Mouse (Mus musculus): ENCODE data around the gene Chrm3. TPM values are rescaled to one million over a fixed set of nuclear protein-coding genes. Genes with fewer than 3 reads are reported as not detected.
A peak's percentile ranks its signal among the peaks of the same experiment; 100 is the strongest.

Chrm3 gene
- total RNA-seq, 2 experiments from 2014 or later, result 1.1 to 1.7 TPM

DNA sequence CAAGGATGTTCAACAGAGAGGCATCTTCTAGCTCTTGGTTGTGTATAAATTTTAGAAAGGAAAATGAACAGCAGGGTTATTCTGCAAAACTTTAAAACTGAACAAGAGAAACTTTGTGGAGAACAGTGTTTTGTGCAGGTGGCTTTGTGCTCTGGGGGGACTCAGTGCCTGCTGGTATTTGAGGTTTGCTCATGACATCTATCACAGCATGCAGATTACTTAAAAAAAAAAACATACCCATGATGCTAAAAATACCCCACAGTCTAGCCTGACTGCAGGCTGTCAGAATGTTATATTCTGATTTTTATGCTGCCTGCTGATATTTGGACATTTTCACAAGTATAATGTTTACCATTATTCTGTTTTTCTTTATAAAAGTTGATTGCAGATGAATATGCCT is 456.2 kb downstream of the Chrm3 start:
- DNase-seq, result no peak
- intact Hi-C loops (cut with DNase I), result no loop called here

DNA sequence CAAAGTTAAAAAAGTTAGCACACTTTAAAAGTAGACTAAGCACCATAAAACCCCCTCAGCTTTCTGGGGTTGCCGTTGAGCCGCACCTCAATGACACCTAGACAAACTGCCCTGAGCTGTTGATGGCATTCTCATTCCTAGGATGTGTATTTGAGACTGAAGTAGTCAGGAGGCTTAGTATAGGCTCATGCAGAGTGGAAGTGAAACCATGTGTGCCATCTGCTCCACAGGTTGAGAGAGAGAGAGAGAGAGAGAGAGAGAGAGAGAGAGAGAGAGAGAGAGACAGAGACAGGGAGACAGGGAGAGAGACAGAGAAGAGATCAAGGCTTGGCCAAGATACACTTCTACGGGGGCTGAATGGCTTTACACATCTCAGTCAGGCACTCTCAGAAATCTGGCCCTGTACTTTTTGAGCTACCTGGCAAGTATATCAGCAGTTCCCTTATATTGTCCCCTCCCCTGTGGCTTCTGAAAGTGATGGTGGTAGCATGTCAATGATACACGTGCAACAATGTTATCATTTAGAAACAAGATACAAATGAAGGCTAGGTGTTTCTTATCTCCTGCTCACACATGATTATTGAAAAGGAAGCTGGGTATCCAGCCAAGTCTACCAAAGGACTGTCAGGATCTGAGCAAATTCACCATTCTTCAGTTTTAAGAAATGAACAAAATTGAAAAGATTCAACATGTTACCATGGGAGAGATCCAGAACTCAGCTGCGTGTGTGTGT is 459.8 kb downstream of the Chrm3 start:
- no peak for DNase-seq
- intact Hi-C loops (cut with DNase I), result no loop called here

DNA sequence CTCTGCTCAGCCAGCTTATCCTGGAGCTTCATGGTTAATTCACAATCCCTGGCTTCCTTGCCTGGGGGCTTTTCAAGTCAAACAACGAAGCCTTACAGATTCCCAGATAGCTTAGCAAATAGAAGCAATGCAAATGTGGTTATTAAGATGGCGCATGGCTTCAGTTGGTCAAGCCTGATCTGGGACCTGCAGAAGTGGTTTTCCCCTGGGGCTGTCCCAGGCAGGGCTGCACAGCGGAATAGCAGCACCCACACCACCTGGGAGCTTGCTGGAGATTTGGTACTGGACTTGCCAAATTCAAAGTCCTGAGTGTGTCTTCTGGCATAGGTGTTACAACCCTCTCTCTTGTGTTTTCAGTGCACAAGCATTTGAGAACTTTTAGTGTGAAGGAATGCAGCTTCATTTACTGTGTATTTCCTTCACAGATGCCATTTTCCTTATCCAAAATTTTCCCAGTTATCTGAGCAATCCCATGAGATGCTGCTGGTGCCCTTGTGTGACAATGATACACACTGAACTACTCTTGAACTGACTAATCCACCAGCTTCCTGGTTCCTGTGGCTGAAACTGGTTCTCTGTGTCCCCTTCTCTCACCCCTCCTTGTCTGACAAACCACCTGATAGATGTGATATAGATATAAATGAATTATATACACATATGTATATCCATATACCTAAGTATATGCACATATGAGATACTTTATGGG is 461.8 kb downstream of the Chrm3 start:
- DNase-seq, result no peak
- intact Hi-C loops (cut with DNase I), result no loop called here

DNA sequence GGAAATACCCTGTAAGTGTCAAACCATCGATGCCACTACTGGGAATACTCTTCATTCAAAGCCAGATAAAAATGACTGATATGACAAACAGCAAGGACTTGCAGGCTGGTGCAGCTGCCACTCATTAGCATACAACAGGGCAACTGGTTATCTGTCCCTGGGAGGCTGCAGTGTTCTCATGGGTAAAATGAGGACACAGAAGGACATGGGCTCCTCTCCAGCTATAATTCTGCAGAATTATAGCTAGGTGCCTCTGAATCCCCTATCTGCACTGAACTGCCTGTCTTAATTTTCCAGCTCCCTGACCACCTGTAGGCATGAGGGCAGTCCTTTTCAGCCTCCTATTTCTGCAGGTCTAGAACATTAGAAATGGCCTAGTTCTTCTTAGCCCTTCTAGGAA is 463.4 kb downstream of the Chrm3 start:
- intact Hi-C loops (cut with DNase I), result no loop called here
- DNase-seq, result no peak

DNA sequence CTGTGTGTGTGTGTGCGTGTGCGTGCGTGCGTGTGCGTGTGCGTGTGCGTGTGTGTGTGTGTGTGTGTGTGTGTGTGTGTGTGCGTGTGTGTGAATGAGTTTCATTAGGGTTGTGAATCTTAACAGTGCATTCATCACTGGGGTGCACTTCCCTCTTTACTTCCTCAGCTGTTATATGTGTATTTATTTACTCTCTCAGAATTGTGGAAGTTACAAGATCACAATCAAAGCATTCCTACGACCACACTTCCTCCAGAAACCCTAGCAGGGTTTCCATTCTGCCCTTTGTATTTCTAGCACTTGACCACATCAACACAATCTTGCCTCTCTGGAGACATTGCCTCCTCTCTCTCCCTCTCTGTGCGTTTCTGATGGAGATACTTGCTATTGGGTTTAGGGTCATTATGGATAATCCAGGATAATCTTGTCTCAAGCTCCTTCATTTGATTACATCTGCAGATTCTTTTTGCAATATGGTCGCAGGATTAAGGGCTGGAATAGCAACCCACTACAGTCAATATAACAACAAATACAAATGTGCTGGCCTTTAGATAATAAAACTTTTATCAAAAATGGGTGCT is 465.5 kb downstream of the Chrm3 start:
- DNase-seq, result no peak
- intact Hi-C loops (cut with DNase I), result no loop called here

DNA sequence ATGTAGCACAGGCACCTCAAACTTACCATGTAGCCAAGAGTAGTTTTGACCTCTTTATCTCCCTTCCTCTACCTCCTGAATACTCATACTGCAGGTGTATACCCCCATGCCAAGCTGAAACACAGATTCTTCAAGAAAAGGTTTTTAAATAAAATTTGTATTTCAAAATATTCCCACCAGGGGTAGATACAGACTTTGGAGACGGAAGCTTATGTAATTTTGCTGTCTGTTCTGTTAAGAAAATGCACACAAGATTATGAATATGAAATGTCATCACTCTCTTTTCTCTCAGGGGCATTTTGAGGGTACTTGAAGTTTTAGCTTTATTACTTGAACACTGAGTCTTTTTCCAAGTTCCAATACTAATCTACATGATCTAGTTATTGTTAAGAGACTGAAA is 469.6 kb downstream of the Chrm3 start:
- intact Hi-C loops (cut with DNase I), result no loop called here
- DNase-seq, result no peak

DNA sequence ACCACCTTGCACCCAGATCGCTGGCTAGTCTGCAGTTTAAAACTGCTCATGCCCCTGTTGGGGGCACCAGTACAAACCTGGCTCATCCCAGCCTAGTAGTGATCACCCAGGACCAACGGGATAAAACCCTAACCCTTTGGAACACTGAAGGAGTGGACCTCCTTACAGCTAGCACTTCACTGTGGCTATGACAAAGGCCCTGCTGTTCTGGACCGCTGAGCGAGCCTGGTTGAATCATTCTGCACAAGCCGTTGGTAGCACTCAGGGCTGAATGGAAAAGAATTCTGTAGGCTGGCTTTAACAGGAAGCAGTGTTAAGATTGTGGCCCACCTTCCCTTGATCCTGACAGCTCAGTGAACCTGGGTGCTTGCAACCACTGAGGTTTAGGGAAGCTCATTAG is 470.2 kb downstream of the Chrm3 start:
- no peak for DNase-seq
- intact Hi-C loops (cut with DNase I), result no loop called here

DNA sequence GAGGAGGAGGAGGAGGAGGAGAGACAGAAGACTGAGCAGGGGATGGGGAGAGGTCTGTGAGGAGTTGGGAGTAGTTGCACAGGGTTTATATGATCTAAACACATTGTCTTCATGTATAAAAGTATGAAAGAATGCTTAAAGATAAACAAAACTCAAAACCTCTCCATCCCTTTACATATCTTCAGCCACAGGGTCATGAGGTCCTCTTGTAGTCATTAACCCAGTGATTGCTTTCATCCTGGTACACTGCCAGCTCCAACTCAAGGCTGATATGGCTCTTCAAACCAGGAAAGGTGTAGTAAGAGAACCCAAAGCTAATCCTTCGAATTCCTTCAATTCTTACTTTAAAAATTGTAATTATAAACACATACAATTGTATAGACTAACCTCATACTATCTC is 470.7 kb downstream of the Chrm3 start:
- no peak for DNase-seq
- intact Hi-C loops (cut with DNase I), result loop anchor here (10.0 kb wide), 1 partner anchor 575 kb away; no protein-coding TSS in a partner anchor

DNA sequence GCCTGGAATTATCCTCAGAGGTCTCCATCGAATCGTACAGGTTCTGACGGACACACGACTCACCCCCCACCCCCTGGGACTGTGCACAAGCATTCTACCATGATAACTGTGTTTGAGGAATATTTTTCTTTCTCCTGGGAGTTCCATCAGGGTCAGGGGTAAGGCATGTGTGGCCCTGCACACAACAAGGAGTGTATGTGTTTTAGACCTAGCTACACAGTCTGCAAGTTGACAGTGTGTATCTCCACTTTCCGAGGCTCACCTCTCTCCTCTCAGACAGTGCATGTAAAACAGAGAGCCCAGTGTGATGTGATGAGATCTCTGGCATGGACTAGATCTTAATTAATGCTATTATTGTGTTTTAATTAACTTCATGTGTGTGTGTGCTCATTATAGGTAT is 472.4 kb downstream of the Chrm3 start:
- no peak for DNase-seq
- intact Hi-C loops (cut with DNase I), result loop anchor here (10.0 kb wide), 1 partner anchor 577 kb away; no protein-coding TSS in a partner anchor

DNA sequence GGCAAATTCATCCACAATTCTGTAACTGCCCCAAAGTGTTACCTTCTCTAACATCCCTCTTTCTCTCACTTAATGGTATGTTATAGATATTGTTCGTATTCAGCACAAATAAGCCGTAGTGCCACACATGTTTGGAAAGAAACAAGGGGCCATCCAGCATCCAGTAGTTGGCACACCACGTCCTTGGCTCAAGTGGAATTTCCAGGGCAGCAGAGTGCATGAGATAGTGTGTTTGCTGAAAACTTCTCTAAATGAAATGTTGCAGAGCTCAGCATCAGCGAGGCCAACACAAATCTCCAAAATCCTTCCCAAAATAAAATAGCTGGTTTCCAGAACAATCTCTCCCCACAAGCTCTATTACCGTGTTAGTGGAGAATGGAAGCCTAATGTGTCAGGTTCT is 473.4 kb downstream of the Chrm3 start:
- peak in 1 of 2 experiments; percentile 7 for DNase-seq
- intact Hi-C loops (cut with DNase I), result loop anchor here (10.0 kb wide), 1 partner anchor 578 kb away; no protein-coding TSS in a partner anchor

DNA sequence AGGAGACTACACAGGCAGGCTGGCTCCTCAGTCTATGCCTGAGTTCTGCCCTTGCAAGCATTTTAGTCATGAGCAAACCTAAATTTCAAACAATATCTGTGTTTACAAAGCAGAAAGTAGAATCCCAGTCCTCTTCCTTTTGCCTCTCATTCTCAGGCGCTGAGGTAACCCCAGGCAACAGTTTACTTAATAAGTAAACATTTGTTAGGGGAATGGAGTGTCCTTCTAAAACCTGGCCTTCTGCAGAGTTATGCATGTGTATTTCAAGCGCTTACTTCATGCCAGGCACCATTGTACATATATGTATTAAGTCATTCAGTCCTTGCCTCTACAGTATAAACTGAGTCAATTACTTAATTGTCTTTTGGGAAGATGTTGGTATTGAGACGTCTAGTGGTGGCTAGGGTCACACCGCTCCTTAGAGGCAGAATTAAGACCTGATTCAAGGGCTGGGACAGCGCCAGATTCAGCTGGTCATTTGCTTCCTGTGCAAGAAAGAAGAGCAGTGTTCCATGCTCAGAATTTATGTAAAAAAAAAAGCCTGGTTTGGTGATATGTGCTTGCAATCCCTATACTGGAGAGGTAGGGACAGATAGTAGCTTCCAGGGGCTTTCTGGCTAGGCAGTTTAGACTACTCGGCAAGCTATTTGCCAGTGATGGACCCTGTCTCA is 474.0 kb downstream of the Chrm3 start:
- intact Hi-C loops (cut with DNase I), result loop anchor here (10.0 kb wide), 1 partner anchor 578 kb away; no protein-coding TSS in a partner anchor

DNA sequence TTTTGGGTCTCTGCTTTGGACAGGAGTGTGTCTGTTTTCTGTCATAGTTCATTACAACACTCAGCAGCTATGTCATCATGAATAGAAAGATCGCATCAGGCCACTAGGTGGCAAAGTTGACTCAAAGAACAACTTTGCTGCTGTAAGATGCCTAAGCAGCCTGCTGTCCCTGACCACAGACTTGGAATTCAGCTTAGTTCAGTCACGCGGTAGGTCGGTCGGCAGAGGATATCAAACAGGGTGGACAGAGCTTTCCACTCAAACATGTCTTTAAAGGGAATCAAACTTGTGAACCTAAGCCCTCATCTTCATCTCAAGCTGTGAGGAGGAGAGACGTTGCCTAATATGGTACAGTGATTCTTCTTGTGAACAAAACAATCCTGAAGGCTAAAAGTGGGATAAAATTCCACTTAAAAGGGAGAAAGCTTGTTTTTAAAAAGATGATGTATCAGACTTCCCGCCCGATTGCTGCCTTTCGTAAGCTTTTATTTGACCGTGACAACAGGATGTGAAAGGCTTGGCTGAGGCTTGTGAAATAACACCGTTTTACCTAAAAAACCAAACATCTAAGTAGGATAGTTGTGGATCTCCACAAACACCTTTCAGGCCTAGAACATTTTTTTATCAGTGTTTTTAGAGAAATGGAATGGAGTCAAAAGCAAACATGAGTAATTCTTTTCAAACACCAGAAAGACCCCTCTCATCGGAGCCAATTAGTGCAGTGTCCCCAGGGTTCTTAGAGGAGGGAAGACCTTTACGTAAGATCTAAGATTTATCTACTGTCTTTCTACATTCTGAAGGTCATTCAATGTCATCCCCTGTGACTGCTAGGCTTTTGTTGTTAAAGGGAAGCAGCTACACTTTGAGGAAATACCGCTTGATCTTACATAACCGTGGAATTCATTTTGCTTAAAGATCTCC is 478.0 kb downstream of the Chrm3 start:
- peak; percentile 65 to 80 for DNase-seq
- intact Hi-C loops (cut with DNase I), result loop anchor here (1.0 to 10.0 kb wide), 5 partner anchors 460 to 1681 kb away; no protein-coding TSS in a partner anchor

More for the DNA sequence above, 474.0 kb downstream of the Chrm3 start:
- DNase-seq, result peak; percentile 11 to 26

DNA sequence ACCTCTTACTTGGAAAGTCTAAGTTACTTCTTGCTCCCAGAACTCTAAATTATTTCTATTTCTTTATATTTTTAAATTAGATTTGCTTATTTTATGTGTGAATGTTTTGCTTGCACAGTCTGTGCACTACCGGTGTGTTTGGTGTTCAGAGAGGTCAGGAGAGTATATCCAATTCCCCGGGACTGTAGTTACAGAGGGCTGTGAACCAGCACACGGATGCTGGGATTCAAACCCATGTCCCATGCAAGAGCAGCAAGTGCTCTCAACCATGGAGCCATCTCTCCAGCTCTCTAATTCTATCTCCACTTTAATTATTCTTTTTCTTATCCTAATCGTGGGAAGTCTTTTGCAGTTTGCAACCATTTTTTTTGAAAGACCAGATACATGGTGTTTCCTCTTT is 478.7 kb downstream of the Chrm3 start:
- no peak for DNase-seq
- intact Hi-C loops (cut with DNase I), result loop anchor here (1.0 to 10.0 kb wide), 5 partner anchors 460 to 1681 kb away; no protein-coding TSS in a partner anchor

DNA sequence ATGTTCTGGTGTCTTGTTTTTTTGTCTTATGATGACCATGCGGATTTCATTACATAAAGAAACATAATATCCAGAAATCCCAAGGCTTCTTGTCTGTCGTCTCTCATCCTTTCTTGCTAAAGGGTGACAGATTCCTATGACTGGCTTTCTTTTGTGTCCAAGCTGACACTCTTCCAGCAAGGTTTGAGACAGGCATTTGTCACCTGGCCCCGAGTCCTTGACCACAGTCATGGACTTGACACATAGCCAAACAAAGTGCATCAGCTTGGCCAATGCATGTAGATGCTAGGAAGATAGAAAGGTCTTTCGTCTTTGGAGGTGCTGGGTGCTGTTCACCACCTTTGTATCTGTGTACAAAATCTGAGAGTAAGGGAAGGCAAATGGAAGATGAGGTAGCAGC is 480.2 kb downstream of the Chrm3 start:
- intact Hi-C loops (cut with DNase I), result loop anchor here (5.0 to 10.0 kb wide), 3 partner anchors 462 to 584 kb away; no protein-coding TSS in a partner anchor
- DNase-seq, result no peak

DNA sequence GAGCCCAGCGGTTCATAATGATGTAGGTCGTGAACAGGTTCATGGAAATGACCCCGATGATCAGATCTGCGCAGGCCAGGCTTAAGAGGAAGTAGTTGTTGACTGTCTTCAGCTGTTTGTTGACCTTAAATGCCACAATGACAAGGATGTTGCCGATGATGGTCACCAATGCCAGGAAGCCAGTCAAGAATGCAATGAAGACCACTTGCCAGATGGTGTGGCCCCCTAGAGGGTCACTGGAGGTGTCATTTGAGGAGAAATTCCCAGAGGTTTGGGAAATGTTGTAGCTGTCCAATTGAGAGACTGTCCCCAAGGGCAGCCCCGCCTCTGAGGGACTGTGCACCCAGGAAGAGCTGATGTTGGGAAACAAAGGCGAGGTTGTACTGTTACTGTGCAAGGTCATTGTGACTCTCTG is 482.0 kb downstream of the Chrm3 start:
- DNase-seq, result no peak
- intact Hi-C loops (cut with DNase I), result no loop called here

DNA sequence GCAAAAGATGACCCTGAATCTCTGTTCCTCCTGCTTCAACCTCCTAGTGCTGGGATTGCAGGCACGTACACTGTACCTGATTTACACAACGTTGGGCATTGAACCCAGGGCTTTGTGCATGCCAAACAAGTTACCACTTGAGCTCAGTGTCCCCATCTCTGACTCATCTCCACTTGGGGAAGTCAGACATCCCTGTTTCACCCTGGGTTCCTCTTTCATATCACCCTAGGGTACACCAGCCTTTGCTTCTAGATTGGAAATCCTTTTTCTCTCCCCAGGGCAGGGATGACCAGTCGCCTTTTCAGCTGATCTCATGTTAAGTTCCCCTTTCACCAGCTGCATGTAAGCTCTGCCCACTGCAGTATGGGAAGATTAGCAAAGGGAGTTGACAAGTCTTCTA is 487.3 kb downstream of the Chrm3 start:
- no peak for DNase-seq
- intact Hi-C loops (cut with DNase I), result no loop called here

DNA sequence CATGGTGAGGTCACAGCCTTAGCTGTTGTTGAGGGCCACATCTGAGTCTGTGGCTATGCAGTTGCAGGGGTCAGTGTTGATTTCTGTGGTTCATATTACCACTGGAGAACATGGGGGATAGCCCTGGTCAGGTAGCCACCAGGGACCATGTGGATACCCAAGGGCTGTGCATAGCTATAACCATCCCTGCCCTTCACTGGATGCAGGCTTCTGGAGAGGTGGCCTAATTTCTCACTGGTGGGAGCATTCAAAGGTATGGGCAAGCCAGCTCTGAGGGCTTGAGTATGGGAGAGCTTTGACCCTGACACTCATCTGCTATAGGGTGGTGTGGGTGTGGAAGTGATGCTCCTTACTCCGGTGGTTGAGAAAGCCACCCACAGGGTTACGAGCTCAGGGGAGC is 494.5 kb downstream of the Chrm3 start:
- intact Hi-C loops (cut with DNase I), result no loop called here
- no peak for DNase-seq

DNA sequence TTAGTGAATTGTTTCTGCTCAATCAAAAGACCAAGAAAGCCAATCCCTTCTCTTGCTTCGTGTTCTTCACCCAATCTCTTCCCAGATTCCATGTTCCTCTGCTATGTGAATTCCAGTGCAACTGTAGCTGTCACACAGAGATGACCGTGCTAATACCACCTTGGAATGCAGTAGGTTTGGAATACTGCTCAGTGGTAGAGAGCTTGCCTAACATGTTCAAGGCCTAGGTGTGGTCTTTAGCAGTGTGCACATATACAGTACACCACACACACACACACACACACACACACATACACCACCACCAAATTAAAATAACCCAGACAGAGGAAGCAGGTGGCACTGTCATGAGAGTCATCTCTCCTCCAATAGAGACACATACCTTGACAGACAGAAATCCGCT is 513.1 kb downstream of the Chrm3 start:
- no peak for DNase-seq
- intact Hi-C loops (cut with DNase I), result loop anchor here (5.0 kb wide), 4 partner anchors 150 to 665 kb away; no protein-coding TSS in a partner anchor

Data from heart, postnatal 14 days (tissue).